Mouse (Mus musculus) R1 (cell line): Measurements from ENCODE around the gene Rpl36.

Experiments used
- DNase-seq: peaks from one replicate; pipeline ENCODE4 v3.0.0-alpha.2; 2018; ENCODE audit warnings: low read depth, low spot score

Rpl36 gene

DNA sequence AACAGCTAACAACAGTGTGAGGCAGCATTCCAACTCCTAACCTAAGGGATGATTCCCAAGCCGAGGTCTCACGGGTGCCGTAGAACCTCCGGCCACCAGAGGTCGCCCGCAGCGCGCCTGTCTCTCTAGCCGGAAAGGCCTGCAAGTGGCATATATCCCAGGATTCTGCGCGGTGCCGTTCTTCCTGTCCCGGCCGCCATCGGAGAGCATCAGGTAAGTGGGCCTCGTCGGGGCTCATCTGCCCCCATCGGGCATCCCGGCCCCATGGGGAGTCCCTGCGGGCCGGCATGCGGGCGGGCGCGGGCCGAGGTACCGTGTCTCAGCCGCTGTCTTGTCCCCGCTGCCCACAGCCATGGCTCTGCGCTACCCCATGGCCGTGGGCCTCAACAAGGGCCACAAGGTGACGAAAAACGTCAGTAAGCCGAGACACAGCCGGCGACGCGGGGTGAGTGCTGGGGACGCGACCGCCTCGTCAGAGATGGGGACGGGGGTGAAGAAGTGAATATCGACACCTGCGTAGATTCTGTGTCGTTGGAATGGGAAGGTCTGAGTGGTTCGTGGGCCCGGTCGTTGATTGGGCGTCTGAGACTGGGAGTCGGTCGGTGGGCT, at the start of gene Rpl36:
Gene Rpl36, plus strand, starts transcription at position 181 of the 609 bp plus-strand sequence.
- peak; percentile 94 for DNase-seq

DNA sequence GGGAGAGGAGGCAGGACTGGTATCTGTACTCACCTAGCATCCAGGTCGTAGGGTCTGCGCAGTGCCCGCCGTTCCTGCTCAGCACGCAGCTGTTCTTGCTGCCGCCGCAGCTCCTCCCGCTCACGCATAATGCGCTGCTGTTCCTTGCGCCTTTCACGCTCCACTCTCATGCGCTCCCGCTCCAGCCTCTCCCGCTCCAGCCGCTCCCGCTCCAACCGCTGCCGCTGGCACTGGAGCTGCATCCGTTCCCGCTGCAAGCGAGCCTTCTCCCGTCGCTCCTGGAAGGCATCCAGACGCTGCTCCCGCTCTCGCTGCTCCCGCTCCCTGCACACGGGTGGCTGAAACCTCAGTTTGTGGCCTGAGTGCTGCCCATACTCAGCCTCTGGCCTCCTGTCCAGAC, 46.9 kb upstream of the Rpl36 start:
- DNase-seq, result peak; percentile 27

GRCm38 (mm10) chr17:56566918-56567317, 46.3 kb upstream of the Rpl36 start:
- DNase-seq, result no peak

DNA sequence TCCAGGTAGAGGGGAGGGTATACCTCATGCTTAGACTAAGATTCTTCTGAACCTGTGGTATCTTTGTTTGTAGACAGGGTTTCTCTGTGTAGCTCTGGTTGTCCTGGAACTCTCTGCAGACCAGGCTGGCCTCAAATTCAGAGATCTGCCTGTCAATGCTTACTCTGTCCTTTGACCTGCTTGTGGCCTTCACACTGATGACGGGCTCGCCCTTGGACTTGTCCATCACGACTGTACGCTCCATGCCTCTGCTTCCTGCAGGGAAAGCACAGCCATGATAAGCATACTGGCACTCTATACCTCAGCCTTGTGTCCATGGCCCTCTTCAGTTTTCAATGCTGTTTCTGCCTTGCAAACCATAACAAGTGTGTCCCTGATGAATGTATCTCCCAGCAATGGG, 45.8 kb upstream of the Rpl36 start:
- no peak for DNase-seq

DNA sequence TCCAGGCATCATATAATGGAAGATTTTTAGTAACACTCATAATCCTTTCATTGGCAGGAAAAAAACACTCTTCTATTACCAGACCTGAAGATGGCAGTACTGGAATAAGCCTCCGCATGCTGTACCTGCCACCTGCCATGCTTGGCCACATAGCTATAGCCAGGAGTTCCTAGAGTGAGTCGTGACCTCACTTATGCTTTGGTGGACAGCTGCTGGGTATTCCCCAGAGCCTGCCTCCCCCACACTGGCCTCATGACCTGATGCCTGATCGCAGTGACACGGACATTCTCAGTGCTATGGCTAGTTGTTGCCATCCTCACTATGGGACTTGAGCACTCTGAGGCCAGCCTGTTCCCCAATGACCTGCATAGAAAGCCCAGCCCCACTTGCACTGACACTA, 42.9 kb upstream of the Rpl36 start:
- DNase-seq, result no peak

- DNase-seq, result no peak
These were observed 41.1 kb upstream of the Rpl36 start for GRCm38 (mm10) chr17:56572154-56572553.

DNA sequence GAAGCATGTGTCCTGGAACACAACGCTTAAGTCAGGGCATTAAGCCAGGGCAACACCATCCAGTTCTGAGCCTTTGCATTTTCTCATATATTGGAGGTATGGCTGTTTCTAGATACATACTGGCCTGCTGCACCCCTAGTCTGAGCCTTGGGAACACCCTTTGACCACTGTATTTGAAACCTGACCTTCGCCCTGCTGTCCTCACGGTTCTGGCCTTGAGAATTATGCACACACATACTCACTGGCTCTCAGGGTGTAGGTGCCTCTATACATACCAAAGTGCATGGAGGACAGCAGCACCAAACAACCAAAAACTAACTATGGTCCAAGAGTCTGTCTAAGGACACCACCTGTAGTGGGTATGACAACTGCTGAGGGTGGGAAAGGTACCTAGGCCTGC, 40.3 kb upstream of the Rpl36 start:
- DNase-seq, result no peak

GRCm38 (mm10) chr17:56583071-56583470, 30.1 kb upstream of the Rpl36 start:
- DNase-seq, result no peak

- no peak for DNase-seq
These were observed 29.5 kb upstream of the Rpl36 start for GRCm38 (mm10) chr17:56583611-56584256.

- DNase-seq, result peak; percentile 98
These were observed 28.7 kb upstream of the Rpl36 start, which contains the start of the genes Safb2 and Safb for GRCm38 (mm10) chr17:56584257-56585130. Safb2 (minus strand) TSS chr17:56584585. Safb (plus strand) TSS chr17:56584825.

GRCm38 (mm10) chr17:56585171-56585821, 27.9 kb upstream of the Rpl36 start:
- DNase-seq, result peak; percentile 32

- DNase-seq, result no peak
These were observed 25.4 kb upstream of the Rpl36 start for GRCm38 (mm10) chr17:56587773-56588172.

- DNase-seq, result no peak
These were observed 24.3 kb upstream of the Rpl36 start for GRCm38 (mm10) chr17:56588921-56589320.

GRCm38 (mm10) chr17:56592553-56592952, 20.7 kb upstream of the Rpl36 start:
- DNase-seq, result no peak

DNA sequence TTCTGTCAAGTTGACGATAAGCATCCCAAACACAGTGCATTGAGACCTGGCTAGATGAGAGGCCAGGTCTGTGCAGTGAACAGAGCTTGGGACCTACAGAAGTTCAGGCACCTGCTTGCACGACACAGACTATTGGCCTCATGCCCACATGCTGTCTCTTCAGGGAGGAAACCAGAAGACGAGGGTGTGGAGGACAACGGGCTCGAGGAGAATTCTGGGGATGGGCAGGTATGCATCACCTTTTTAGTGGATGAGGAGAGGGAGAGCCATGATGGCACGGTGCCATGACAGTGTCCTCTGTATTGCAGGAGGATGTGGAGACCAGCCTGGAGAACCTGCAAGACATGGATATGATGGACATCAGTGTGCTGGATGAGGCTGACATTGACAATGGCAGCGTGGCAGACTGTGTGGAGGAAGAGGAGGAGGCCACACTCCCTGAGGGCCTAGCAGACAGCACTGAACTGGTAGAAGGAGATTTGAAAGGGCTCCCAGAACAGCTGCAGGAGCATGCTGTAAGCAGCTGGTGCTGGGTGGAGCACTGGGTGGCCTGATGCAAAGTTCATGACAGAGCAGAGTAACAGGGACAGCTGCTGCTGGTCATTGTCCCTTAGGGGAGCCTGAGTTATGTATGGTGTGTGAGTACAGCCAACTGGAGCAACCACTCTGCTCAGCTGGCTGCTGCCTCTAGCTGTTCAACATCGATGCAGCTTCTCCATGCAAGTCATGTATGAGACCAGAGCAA, 19.5 kb upstream of the Rpl36 start:
- no peak for DNase-seq

GRCm38 (mm10) chr17:56603186-56604069, 9.8 kb upstream of the Rpl36 start:
- peak; percentile 42 for DNase-seq

DNA sequence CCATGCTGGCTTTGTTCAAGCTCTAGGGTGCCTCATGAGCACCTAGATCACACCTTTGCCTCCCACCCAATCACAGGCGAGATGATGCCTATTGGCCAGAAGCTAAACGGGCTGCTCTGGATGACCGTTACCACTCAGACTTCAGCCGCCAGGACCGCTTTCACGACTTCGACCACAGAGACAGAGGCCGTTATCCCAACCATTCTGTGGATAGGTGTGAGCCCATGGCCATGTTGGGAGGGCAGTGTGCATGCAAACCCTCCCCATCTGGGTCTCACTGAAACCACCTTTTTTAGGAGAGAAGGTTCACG, 9.2 kb upstream of the Rpl36 start:
- DNase-seq, result peak; percentile 19

DNA sequence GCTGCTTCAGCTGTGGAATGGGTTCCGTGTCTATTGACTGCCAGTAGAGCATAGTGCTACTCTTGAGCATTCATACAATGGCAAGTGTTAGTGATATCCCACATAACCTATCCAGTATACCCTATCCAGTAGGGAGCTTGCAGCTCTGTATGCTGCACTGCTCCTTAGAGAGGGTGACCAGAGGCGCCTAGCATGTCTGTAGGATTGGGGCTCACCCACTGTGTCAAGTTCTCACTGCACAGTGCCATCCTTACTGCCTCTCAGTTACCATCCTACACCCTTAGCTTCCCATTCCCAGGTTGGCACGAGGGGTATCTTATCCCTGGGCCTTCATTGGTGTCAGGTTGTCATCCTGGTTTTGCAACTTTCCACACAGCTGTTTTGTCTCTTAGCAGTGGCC, 8.8 kb upstream of the Rpl36 start:
- DNase-seq, result no peak

GRCm38 (mm10) chr17:56605431-56605830, 7.8 kb upstream of the Rpl36 start:
- no peak for DNase-seq

DNA sequence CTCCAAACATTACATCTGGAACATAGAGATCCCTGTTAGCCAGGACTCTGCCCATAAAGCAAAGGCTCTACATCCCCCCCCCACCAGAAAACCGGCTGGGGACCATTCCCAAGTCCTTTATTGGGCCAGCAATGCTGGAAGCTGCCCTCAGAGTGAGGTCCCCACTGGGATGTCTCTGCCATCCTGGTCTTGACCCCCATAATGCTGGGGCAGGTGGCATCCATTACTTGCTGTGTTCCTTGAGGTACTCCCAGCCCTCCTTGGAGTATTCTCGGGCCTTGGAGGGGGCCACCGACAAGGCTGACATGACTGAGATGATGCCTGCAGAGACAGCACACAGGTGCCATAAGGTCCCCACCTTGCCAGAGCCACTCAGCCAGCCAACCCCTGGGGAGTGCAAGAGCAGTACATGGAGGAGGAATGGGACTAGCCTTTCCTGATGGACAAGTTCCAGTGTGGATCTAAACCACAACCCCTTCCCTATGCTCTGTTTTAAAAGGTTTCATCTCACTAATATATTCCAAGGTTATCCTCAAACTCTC, 5.6 kb upstream of the Rpl36 start:
- DNase-seq, result no peak
